Mouse (Mus musculus) bone marrow, adult 2 months (tissue): ENCODE data around the gene Immp2l.

Experiments used
- CTCF ChIP-seq: fragments of 200-500 bp; IDR thresholded peaks from 2 replicates; pipeline ENCODE4 v1.5.1; 2011; ENCODE audit warnings: low read length, control low read depth; ENCODE audit not compliant: control insufficient read depth, insufficient read depth
- POLR2A ChIP-seq: fragments of 200-500 bp; IDR thresholded peaks from 2 replicates; pipeline ENCODE4 v1.6.1; 2011; ENCODE audit warnings: low read depth, mild to moderate bottlenecking, control low read depth, low read length, borderline replicate concordance; ENCODE audit not compliant: control insufficient read depth

DNA sequence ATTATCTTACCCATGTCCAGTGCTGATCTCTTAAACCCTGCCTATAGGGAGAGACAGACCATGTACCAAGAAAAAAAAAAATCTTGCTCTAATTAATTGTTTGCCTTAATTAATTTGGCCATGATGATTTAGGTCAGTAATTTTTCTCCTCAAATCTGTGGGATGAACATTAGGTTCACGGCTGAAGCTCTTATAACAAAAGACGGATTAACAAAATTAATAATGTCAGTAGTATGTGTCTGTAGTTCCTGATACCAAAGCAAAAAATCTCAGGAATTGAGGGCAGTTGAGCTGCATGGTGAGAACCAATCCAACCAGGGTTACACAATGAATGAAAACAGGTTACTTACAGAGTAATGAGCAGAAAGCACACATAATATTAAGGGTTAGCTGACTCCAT, 29.0 kb upstream of the Immp2l start:
- TF ChIP-seq POLR2A (no peak), CTCF (no peak)
